Mouse (Mus musculus) cerebellum, postnatal 4 days (tissue): Measurements from ENCODE around the gene Gm3286.
"Not testable (repeated sequence)": the region's sequence is repeated elsewhere in the genome, so short reads cannot be mapped to it uniquely, and the experiment has no call there.

Source experiments
- DNase-seq, 2 experiments: peaks; one replicate each; pipeline ENCODE4 v3.0.0; 2022; ENCODE audit warnings: low spot score in 2 of 2, mixed read lengths in 1 of 2

The Gm3286 gene

GRCm38 (mm10) chr5:95510458-95510857 lies at the start of gene Gm3286:
Gm3286 (plus strand) TSS chr5:95510758.
- DNase-seq, result not testable (repeated sequence)
